Mouse (Mus musculus): ENCODE measurements around the gene Rasd2.

Gene Rasd2

GRCm38 (mm10) chr8:75219877-75220738 lies 6.4 kb downstream of the Rasd2 start:
- no peak for DNase-seq (ENCODE audit: low read depth in 2 of 2, low spot score in 2 of 2)

- DNase-seq (ENCODE audit: low read depth in 2 of 2, low spot score in 2 of 2): no peak
Observed at GRCm38 (mm10) chr8:75222665-75223064, 8.9 kb downstream of the Rasd2 start.

GRCm38 (mm10) chr8:75226773-75227172 lies 13.0 kb downstream of the Rasd2 start:
- DNase-seq (ENCODE audit: low read depth in 2 of 2, low spot score in 2 of 2): no peak

- no peak for DNase-seq (ENCODE audit: low read depth in 2 of 2, low spot score in 2 of 2)
Observed at GRCm38 (mm10) chr8:75233915-75234554, 20.3 kb downstream of the Rasd2 start.

GRCm38 (mm10) chr8:75247331-75247730 lies 33.6 kb downstream of the Rasd2 start:
- DNase-seq (ENCODE audit: low read depth in 2 of 2, low spot score in 2 of 2): no peak

- no peak for DNase-seq (ENCODE audit: low read depth in 2 of 2, low spot score in 2 of 2)
Observed at GRCm38 (mm10) chr8:75249186-75249585, 35.4 kb downstream of the Rasd2 start.

- no peak for DNase-seq (ENCODE audit: low read depth in 2 of 2, low spot score in 2 of 2)
Observed at GRCm38 (mm10) chr8:75254027-75254426, 40.3 kb downstream of the Rasd2 start.

- no peak for DNase-seq (ENCODE audit: low read depth in 2 of 2, low spot score in 2 of 2)
Observed at GRCm38 (mm10) chr8:75255635-75256034, 41.9 kb downstream of the Rasd2 start.

- DNase-seq (ENCODE audit: low read depth in 2 of 2, low spot score in 2 of 2): no peak
Observed at GRCm38 (mm10) chr8:75272166-75272565, 58.4 kb downstream of the Rasd2 start.

All from CD8-positive naive resting alpha-beta T cell, adult 2 months (primary cell).